Mouse (Mus musculus) hindbrain, embryonic 14.5 days (tissue): ENCODE data around the gene Rnf19b. TPM values are rescaled to one million over a fixed set of nuclear protein-coding genes. Genes with fewer than 3 reads are reported as not detected.
A peak's percentile ranks its signal among the peaks of the same experiment; 100 is the strongest.

ENCODE experiments used
- ATAC-seq: fragments of 200-750 bp; cut with Nextera tagmentation; 2 replicates; pipeline ENCODE4 v1.8.0; 2017; ENCODE audit warnings: moderate number of reproducible peaks, mild to moderate bottlenecking, moderate TSS enrichment, moderate library complexity; ENCODE audit not compliant: low FRiP score
- DNase-seq: peaks from one replicate; pipeline ENCODE4 v3.0.0-alpha.2; 2015; ENCODE audit warnings: low spot score
- H3K27ac ChIP-seq: fragments of 300-500 bp; sonication (generic); 2 replicates; pipeline ENCODE4 v1.5.1; 2014; ENCODE audit warnings: mild to moderate bottlenecking, moderate library complexity
- H3K27me3 ChIP-seq: fragments of 300-500 bp; sonication (generic); 2 replicates; pipeline ENCODE4 v1.6.1; 2014; ENCODE audit warnings: mild to moderate bottlenecking, low read length, mixed read lengths; ENCODE audit not compliant: control insufficient read depth, insufficient read depth
- H3K36me3 ChIP-seq: fragments of 300-500 bp; sonication (generic); replicated peaks from 2 replicates; pipeline ENCODE4 v1.6.1; 2014; ENCODE audit not compliant: control insufficient read depth, insufficient read depth
- H3K4me1 ChIP-seq: fragments of 300-500 bp; sonication (generic); replicated peaks from 2 replicates; pipeline ENCODE4 v1.6.1; 2014; ENCODE audit warnings: antibody characterized with exemption, low read length, mixed read lengths; ENCODE audit not compliant: control insufficient read depth, insufficient read depth
- H3K4me2 ChIP-seq: fragments of 300-500 bp; sonication (generic); replicated peaks from 2 replicates; pipeline ENCODE4 v1.6.1; 2014; ENCODE audit warnings: mild to moderate bottlenecking, moderate library complexity
- H3K4me3 ChIP-seq: fragments of 300-500 bp; sonication (generic); replicated peaks from 2 replicates; pipeline ENCODE4 v1.5.1; 2014; ENCODE audit warnings: mild to moderate bottlenecking, low read length
- H3K9ac ChIP-seq: fragments of 300-500 bp; sonication (generic); 2 replicates; pipeline ENCODE4 v1.6.1; 2014
- H3K9me3 ChIP-seq: fragments of 300-500 bp; sonication (generic); 2 replicates; pipeline ENCODE4 v1.6.1; 2016; ENCODE audit warnings: low read length; ENCODE audit not compliant: control insufficient read depth
- WGBS: fragments of 180-500 bp; shearing (Covaris S2); extraction: QIAGEN DNeasy Blood & Tissue Kit; methylation state at CpG from one replicate; pipeline ENCODE4 v1.1.7; 2014; 5-methylcytosine and 5-hydroxymethylcytosine counted together
- polyA plus RNA-seq: library from polyadenylated mRNA; unstranded; fragments of >200 nt; fragmentation: Nextera tagmentation; extraction: Ambion mirVana; gene quantifications from 2 replicates; pipeline ENCODE4 v1.2.1, GENCODE M21; 2014

The Rnf19b gene
- polyA plus RNA-seq, 1 experiment from 2014 or later: 35.5 TPM

- H3K9ac ChIP-seq: no peak overlapping the region
- H3K9me3 ChIP-seq: no peaks in the 10 kb centered on the region
- H3K4me1 ChIP-seq: no peaks in the 10 kb centered on the region
- H3K27ac ChIP-seq: no peak overlapping the region
- H3K36me3 ChIP-seq: no peaks in the 10 kb centered on the region
- DNase-seq (no peak), ATAC-seq (no peak)
- no peaks in the 10 kb centered on the region for H3K27me3 ChIP-seq
- no peak overlapping the region for H3K4me3 ChIP-seq
- WGBS: 82% methylated on average over 11 of the region's 11 CpGs
- H3K4me2 ChIP-seq: no peak overlapping the region
These were observed 25.7 kb upstream of the Rnf19b start for GRCm38 (mm10) chr4:129032133-129032962.

- H3K4me1 ChIP-seq: no peaks in the 10 kb centered on the region
- no peak overlapping the region for H3K4me3 ChIP-seq
- no peak overlapping the region for H3K27ac ChIP-seq
- H3K27me3 ChIP-seq: no peaks in the 10 kb centered on the region
- no peak overlapping the region for H3K4me2 ChIP-seq
- H3K9ac ChIP-seq: no peak overlapping the region
- 30% methylated on average over 17 of the region's 17 CpGs for WGBS
- no peaks in the 10 kb centered on the region for H3K9me3 ChIP-seq
- DNase-seq (no peak), ATAC-seq (no peak)
- H3K36me3 ChIP-seq: no peaks in the 10 kb centered on the region
These were observed 24.8 kb upstream of the Rnf19b start for GRCm38 (mm10) chr4:129032963-129033951.

GRCm38 (mm10) chr4:129034224-129034623 lies 23.8 kb upstream of the Rnf19b start:
- DNase-seq: no peak
- 90% methylated on average over 3 of the region's 3 CpGs for WGBS
- H3K9ac ChIP-seq: no peak overlapping the region
- no peak overlapping the region for H3K4me3 ChIP-seq
- no peaks in the 10 kb centered on the region for H3K9me3 ChIP-seq
- no peak for ATAC-seq
- no peaks in the 10 kb centered on the region for H3K27me3 ChIP-seq
- H3K27ac ChIP-seq: no peak overlapping the region
- H3K4me2 ChIP-seq: no peak overlapping the region
- H3K4me1 ChIP-seq: no peaks in the 10 kb centered on the region
- H3K36me3 ChIP-seq: no peaks in the 10 kb centered on the region

- Histone ChIP-seq H3K4me3 (no peak overlapping the region), H3K9me3 (no peaks in the 10 kb centered on the region), H3K4me2 (no peak overlapping the region), H3K4me1 (no peaks in the 10 kb centered on the region), H3K36me3 (no peaks in the 10 kb centered on the region), H3K9ac (no peak overlapping the region), H3K27me3 (no peaks in the 10 kb centered on the region), H3K27ac (no peak overlapping the region)
- 52% methylated on average over 13 of the region's 13 CpGs for WGBS
- ATAC-seq (no peak), DNase-seq (no peak)
These were observed 23.1 kb upstream of the Rnf19b start for GRCm38 (mm10) chr4:129034706-129035660.

- Histone ChIP-seq H3K36me3 (no peaks in the 10 kb centered on the region), H3K4me2 (no peak overlapping the region), H3K4me3 (no peak overlapping the region), H3K4me1 (no peaks in the 10 kb centered on the region), H3K9ac (no peak overlapping the region), H3K9me3 (no peaks in the 10 kb centered on the region), H3K27me3 (no peaks in the 10 kb centered on the region), H3K27ac (no peak overlapping the region)
- 64% methylated on average over 7 of the region's 7 CpGs for WGBS
- ATAC-seq: no peak
- DNase-seq: no peak
These were observed 22.1 kb upstream of the Rnf19b start for GRCm38 (mm10) chr4:129035851-129036445.

- H3K27me3 ChIP-seq: peaks cover 14% of the 10 kb centered on the region
- peak overlapping the region; percentile 70 for H3K4me2 ChIP-seq
- H3K27ac ChIP-seq: peak overlapping the region; percentile 98
- H3K36me3 ChIP-seq: no peaks in the 10 kb centered on the region
- WGBS: 16% methylated on average over 15 of the region's 15 CpGs
- DNase-seq: peak; percentile 35
- peak overlapping the region; percentile 41 for H3K4me3 ChIP-seq
- no peaks in the 10 kb centered on the region for H3K9me3 ChIP-seq
- peak overlapping the region; percentile 72 for H3K9ac ChIP-seq
- no peak for ATAC-seq
- H3K4me1 ChIP-seq: peaks cover 21% of the 10 kb centered on the region
These were observed 10.2 kb upstream of the Rnf19b start for GRCm38 (mm10) chr4:129047721-129048421.

- under 1% methylated on average over 47 of the region's 52 CpGs for WGBS
- H3K9ac ChIP-seq: peak overlapping the region; percentile 72
- H3K4me1 ChIP-seq: peaks cover 21% of the 10 kb centered on the region
- H3K27me3 ChIP-seq: peaks cover 14% of the 10 kb centered on the region
- peak overlapping the region; percentile 98 for H3K27ac ChIP-seq
- H3K4me2 ChIP-seq: peak overlapping the region; percentile 70
- DNase-seq (peak; percentile 87), ATAC-seq (peak; percentile 93)
- peak overlapping the region; percentile 41 for H3K4me3 ChIP-seq
- H3K9me3 ChIP-seq: no peaks in the 10 kb centered on the region
- no peaks in the 10 kb centered on the region for H3K36me3 ChIP-seq
These were observed 9.4 kb upstream of the Rnf19b start for GRCm38 (mm10) chr4:129048501-129049305.
